Comparison of ENCODE assay signal across 8 mouse cellular contexts in the genomic region with DNA sequence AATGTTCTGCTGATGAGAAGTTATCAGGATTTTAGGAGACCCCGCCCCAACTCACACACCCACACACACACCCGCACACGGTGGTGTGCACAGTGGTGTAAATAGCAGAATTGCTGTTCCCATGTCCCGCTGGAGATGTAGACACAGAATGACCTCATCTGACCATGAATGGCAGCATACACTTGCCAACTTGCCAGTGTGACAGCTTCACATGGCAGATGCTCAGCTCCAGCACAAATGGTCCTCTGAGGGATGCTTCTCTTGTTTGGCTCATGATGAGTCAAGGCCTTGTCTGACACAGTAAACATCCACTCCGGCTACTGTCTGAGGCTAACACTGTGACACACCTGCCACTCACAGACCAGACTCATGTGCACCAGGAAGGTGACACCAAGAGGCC. TPM values are rescaled to one million over a fixed set of nuclear protein-coding genes. Genes with fewer than 3 reads are reported as not detected.
DNase-seq lines count a peak whose midpoint lies in the region; ATAC-seq and TF ChIP-seq lines count a peak whose summit lies in the region.

No protein-coding gene starts in this region.

- TF ChIP-seq CTCF in kidney, adult 2 months (conservative IDR thresholded peaks at IDR 0.05; ENCODE audit: insufficient read depth, insufficient read length, low read depth, low read length): no peak

- 55% methylated on average over 5 of the region's 5 CpGs for WGBS in kidney, adult 2 months
- 75% methylated on average over 5 of the region's 5 CpGs for WGBS in macrophage (ENCODE audit: missing documents)

- peak overlapping the region; percentile 81 for H3K27ac ChIP-seq in kidney, adult 2 months (ENCODE audit: insufficient read depth, low read depth, low read length)
- H3K27ac ChIP-seq in macrophage: peak overlapping the region; percentile 100

- H3K79me2 ChIP-seq in macrophage (ENCODE audit: inconsistent target): peaks cover 87% of the 10 kb centered on the region

- ATAC-seq in cerebellum, adult (ENCODE audit: insufficient number of reproducible peaks, low FRiP score, low TSS enrichment): peak; percentile 59; the same call in 1 of the 2 replicates
- ATAC-seq in inflammation-experienced regulatory T-cells, adult 6 months: no peak

- peaks cover 26% of the 10 kb centered on the region for H3K4me1 ChIP-seq in kidney, adult 2 months (ENCODE audit: control insufficient read depth, insufficient read depth, low read length)

- H3K27me3 ChIP-seq in kidney, adult 2 months (replicated peaks; ENCODE audit: control insufficient read depth, insufficient read depth, low read length): no peaks in the 10 kb centered on the region

- DNase-seq in kidney, adult 2 months: no peak
- no peak for DNase-seq in kidney, adult 18-20 months
- peak; percentile 13 to 38 for DNase-seq in frontal cortex, postnatal 14 days (ENCODE audit: low spot score in 2 of 2)
- DNase-seq in layer of hippocampus, postnatal 14 days (ENCODE audit: low spot score in 2 of 2): peak; percentile 72 to 82
- no peak for DNase-seq in ovary, postnatal 10 days (ENCODE audit: low spot score)

- no peaks in the 10 kb centered on the region for H3K36me3 ChIP-seq in kidney, adult 2 months (ENCODE audit: control insufficient read depth, insufficient read depth, low read length)
- H3K36me3 ChIP-seq in macrophage (ENCODE audit: inconsistent target): no peaks in the 10 kb centered on the region

- H3K4me3 ChIP-seq in kidney, adult 2 months (ENCODE audit: insufficient read depth, low read depth, low read length): no peak overlapping the region
- H3K4me3 ChIP-seq in macrophage (ENCODE audit: inconsistent target): no peak overlapping the region

- no peak for TF ChIP-seq POLR2A in kidney, adult 2 months (IDR thresholded peaks at IDR 0.05; ENCODE audit: low read depth, low read length)

RNA-seq across cellular contexts. Expression of a gene that starts 44.4 kb away (rescaled TPM):
- 3.9 and 4.5 TPM in 2 replicates for polyA plus RNA-seq in kidney, adult 2 months (2012; rRNA removed)
- 10 to 100 TPM; 23.9 to 24.1 TPM for total RNA-seq in layer of hippocampus, postnatal 14 days (2021)
- total RNA-seq in macrophage (2018; cell fraction: chromatin; rRNA removed): 100 to 1,000 TPM in 3 of 26 experiments, 10 to 100 TPM in 18, 1 to 10 TPM in 5; 7.1 to 116 (median 24.0) TPM
- total RNA-seq in macrophage (2018; cell fraction: cytosol; rRNA removed): 10 to 100 TPM in 13 of 26 experiments, 1 to 10 TPM in 13; 2.6 to 36.5 (median 11.7) TPM
- total RNA-seq in macrophage (2018; cell fraction: nucleus; rRNA removed): 100 to 1,000 TPM in 2 of 26 experiments, 10 to 100 TPM in 18, 1 to 10 TPM in 6; 5.8 to 126 (median 25.2) TPM
- 10.9 to 24.7 TPM (median 13.4 TPM) in 3 replicates for polyA plus RNA-seq in macrophage (2018)
- under 1 TPM; 0.41 to 0.50 (median 0.44) TPM for polyA plus RNA-seq in inflammation-experienced regulatory T-cells, adult 6 months (2017; shearing (Covaris generic))

Comparison
In these comparisons a context has a peak if more than half of its experiments do, and no peak if none do; other contexts are left out.
1. DNase-seq: peak in frontal cortex, postnatal 14 days (2 of 2) and layer of hippocampus, postnatal 14 days (2 of 2); none in kidney, adult 2 months (single experiment), kidney, adult 18-20 months (single experiment) and ovary, postnatal 10 days (single experiment).